Comparison of ENCODE assay signal across 8 mouse cellular contexts in the genomic region with DNA sequence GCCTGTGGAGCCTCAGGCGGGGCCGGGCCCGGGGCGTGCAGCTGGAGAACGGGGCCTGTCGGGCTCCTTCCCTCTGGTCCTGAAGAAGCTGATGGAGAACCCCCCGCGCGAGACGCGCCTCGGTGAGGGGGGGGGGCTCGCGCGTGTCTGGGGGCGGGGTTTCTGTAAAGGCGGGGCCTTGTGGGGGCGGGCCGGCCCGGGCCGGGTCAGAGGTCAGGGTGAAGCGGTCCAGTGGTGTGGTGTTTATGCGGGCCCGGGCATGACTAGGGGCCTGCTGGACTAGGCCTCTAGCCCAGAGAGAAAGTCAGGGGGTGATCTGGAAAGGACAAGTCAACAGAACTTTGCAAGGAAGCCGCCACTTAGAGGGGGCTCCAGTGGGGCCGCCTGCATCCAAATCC. TPM values are rescaled to one million over a fixed set of nuclear protein-coding genes. Genes with fewer than 3 reads are reported as not detected.
DNase-seq lines count a peak whose midpoint lies in the region; ATAC-seq and TF ChIP-seq lines count a peak whose summit lies in the region.

No protein-coding gene starts in this region.

- peaks cover 34% of the 10 kb centered on the region for H3K79me2 ChIP-seq in C2C12 (ENCODE audit: control insufficient read depth, insufficient read depth)

- DNase-seq in forebrain, embryonic 11.5 days (ENCODE audit: low spot score) = no peak
- DNase-seq in liver = peak; percentile 67
- no peak for DNase-seq in stomach, postnatal 0 days (ENCODE audit: low spot score)
- no peak for DNase-seq in layer of hippocampus, adult 9-10 months (ENCODE audit: low spot score)
- DNase-seq in right cerebral cortex, postnatal 36 days (ENCODE audit: low spot score in 2 of 2) = no peak

- no peaks in the 10 kb centered on the region for H3K79me3 ChIP-seq in C2C12 (ENCODE audit: low read depth)

- TF ChIP-seq CTCF in C2C12 (IDR thresholded peaks at IDR 0.05; ENCODE audit: control insufficient read depth, insufficient read depth, insufficient read length) = no peak
- TF ChIP-seq CTCF in stomach, postnatal 0 days (IDR thresholded peaks at IDR 0.05; ENCODE audit: low read depth) = no peak

- 1% methylated on average over 20 of the region's 26 CpGs for WGBS in forebrain, embryonic 11.5 days
- WGBS in stomach, postnatal 0 days = 1% methylated on average over 21 of the region's 26 CpGs

- H3K4me1 ChIP-seq in erythroblast, embryonic 14.5 days (ENCODE audit: control insufficient read depth) = peaks cover 30% of the 10 kb centered on the region
- H3K4me1 ChIP-seq in forebrain, embryonic 11.5 days (replicated peaks; ENCODE audit: control insufficient read depth, insufficient read depth, low read length) = peaks cover 8% of the 10 kb centered on the region; the same call in 1 of the 2 replicates
- peaks cover 4% of the 10 kb centered on the region; the same call in 1 of the 2 replicates for H3K4me1 ChIP-seq in stomach, postnatal 0 days (replicated peaks; ENCODE audit: control insufficient read depth, insufficient read depth)

- H3K4me2 ChIP-seq in forebrain, embryonic 11.5 days (ENCODE audit: low read depth, low read length, severe bottlenecking) = peak overlapping the region; percentile 91
- H3K4me2 ChIP-seq in stomach, postnatal 0 days (replicated peaks; ENCODE audit: low read depth) = peak overlapping the region; percentile 92

- H3K36me3 ChIP-seq in erythroblast, embryonic 14.5 days (ENCODE audit: control insufficient read depth) = peaks cover 10% of the 10 kb centered on the region
- H3K36me3 ChIP-seq in C2C12 (ENCODE audit: control insufficient read depth, insufficient read depth) = peaks cover 21% of the 10 kb centered on the region
- no peaks in the 10 kb centered on the region; the same call in 1 of the 2 replicates for H3K36me3 ChIP-seq in forebrain, embryonic 11.5 days (ENCODE audit: control insufficient read depth, insufficient read depth, low read length)
- peaks cover 7% of the 10 kb centered on the region; the same call in 1 of the 2 replicates for H3K36me3 ChIP-seq in stomach, postnatal 0 days (ENCODE audit: control insufficient read depth, insufficient read depth, low read length)

- peak overlapping the region; percentile 82 for H3ac ChIP-seq in C2C12 (ENCODE audit: control insufficient read depth, insufficient read length, low read depth)

- TF ChIP-seq EP300 in stomach, postnatal 0 days (optimal IDR thresholded peaks at IDR 0.05) = no peak

- H3K27ac ChIP-seq in forebrain, embryonic 11.5 days (ENCODE audit: low read depth, low read length) = peak overlapping the region; percentile 68
- H3K27ac ChIP-seq in stomach, postnatal 0 days (replicated peaks) = peak overlapping the region; percentile 99

- H3K27me3 ChIP-seq in erythroblast, embryonic 14.5 days (ENCODE audit: control insufficient read depth) = no peaks in the 10 kb centered on the region
- no peaks in the 10 kb centered on the region for H3K27me3 ChIP-seq in C2C12 (ENCODE audit: control insufficient read depth, insufficient read depth, insufficient read length)
- no peaks in the 10 kb centered on the region for H3K27me3 ChIP-seq in forebrain, embryonic 11.5 days (ENCODE audit: control insufficient read depth, insufficient read depth, low read length)
- no peaks in the 10 kb centered on the region for H3K27me3 ChIP-seq in stomach, postnatal 0 days (ENCODE audit: control insufficient read depth, insufficient read depth, low read length)

- peak overlapping the region; percentile 71 for H3K9ac ChIP-seq in forebrain, embryonic 11.5 days (ENCODE audit: low read length)
- H3K9ac ChIP-seq in stomach, postnatal 0 days (ENCODE audit: low read length) = peak overlapping the region; percentile 81

- no peak for ATAC-seq in erythroblast, adult 5-6 weeks (replicated peaks; ENCODE audit: low FRiP score, poor library complexity, severe bottlenecking)
- ATAC-seq in forebrain, embryonic 11.5 days (replicated peaks; ENCODE audit: low FRiP score) = peak; percentile 23
- ATAC-seq in stomach, postnatal 0 days (ENCODE audit: low FRiP score, low TSS enrichment) = peak; percentile 9

- H3K9me3 ChIP-seq in erythroblast, embryonic 14.5 days (ENCODE audit: control insufficient read depth, low read length) = no peaks in the 10 kb centered on the region
- H3K9me3 ChIP-seq in forebrain, embryonic 11.5 days (ENCODE audit: control insufficient read depth, low read length) = no peaks in the 10 kb centered on the region
- H3K9me3 ChIP-seq in stomach, postnatal 0 days (ENCODE audit: control insufficient read depth, low read length) = no peaks in the 10 kb centered on the region

- H3K4me3 ChIP-seq in erythroblast, embryonic 14.5 days (replicated peaks) = peak overlapping the region; percentile 76
- H3K4me3 ChIP-seq in C2C12 (ENCODE audit: insufficient read depth, poor library complexity, severe bottlenecking) = peak overlapping the region; percentile 40
- H3K4me3 ChIP-seq in forebrain, embryonic 11.5 days (ENCODE audit: low read depth, low read length) = peak overlapping the region; percentile 71
- H3K4me3 ChIP-seq in stomach, postnatal 0 days (ENCODE audit: low read depth, low read length) = peak overlapping the region; percentile 75

TF ChIP-seq in C2C12, 6 proteins besides CTCF, POLR2A, EP300 and RAD21:
- no peak for TF ChIP-seq MYOG (IDR thresholded peaks at IDR 0.05; ENCODE audit: control insufficient read depth, extremely low read depth, insufficient read length)
- TF ChIP-seq MAX (IDR thresholded peaks at IDR 0.05) = no peak
- no peak for TF ChIP-seq CEBPB (IDR thresholded peaks at IDR 0.05; ENCODE audit: low read depth)
- TF ChIP-seq MYOD1 (IDR thresholded peaks at IDR 0.05; ENCODE audit: control insufficient read depth, insufficient read length, low read depth) = no peak
- TF ChIP-seq USF1 (IDR thresholded peaks at IDR 0.05; ENCODE audit: low read depth) = no peak
- no peak for TF ChIP-seq FOSL1 (IDR thresholded peaks at IDR 0.05; ENCODE audit: insufficient read depth, low read length, poor library complexity, severe bottlenecking)
TF ChIP-seq in C2C12: peak in this region for 0.

RNA-seq across cellular contexts. Expression of a gene that starts 9.4 kb away (rescaled TPM):
- 0.26 and 0.90 TPM in 2 replicates for polyA plus RNA-seq in erythroblast, embryonic 14.5 days (2012)
- 0.38 and 2.3 TPM in 2 replicates for total RNA-seq in erythroblast, adult 5-6 weeks (2015; ENCODE audit: low replicate concordance)
- 0.98 and 2.0 TPM in 2 replicates for total RNA-seq in erythroblast, adult 5-6 weeks (2017; ENCODE audit: low replicate concordance)
- 32.6 TPM for polyA plus RNA-seq in C2C12 (2012; fragmentation: generic; extraction: Trizol)
- 16.8 and 17.4 TPM in 2 replicates for polyA plus RNA-seq in forebrain, embryonic 11.5 days (2014; fragmentation: Nextera tagmentation; extraction: Ambion mirVana)
- polyA plus RNA-seq in stomach, postnatal 0 days (2015; fragmentation: Nextera tagmentation; extraction: Ambion mirVana) = 17.1 and 21.2 TPM in 2 replicates

RNA-seq across cellular contexts. Expression of a gene that starts 47.0 kb away (rescaled TPM):
- 1.7 and 2.3 TPM in 2 replicates for polyA plus RNA-seq in erythroblast, embryonic 14.5 days (2012)
- 6.3 and 9.6 TPM in 2 replicates for total RNA-seq in erythroblast, adult 5-6 weeks (2015; ENCODE audit: low replicate concordance)
- total RNA-seq in erythroblast, adult 5-6 weeks (2017; ENCODE audit: low replicate concordance) = 5.3 and 7.2 TPM in 2 replicates
- polyA plus RNA-seq in C2C12 (2012; fragmentation: generic; extraction: Trizol) = 37.5 TPM
- polyA plus RNA-seq in forebrain, embryonic 11.5 days (2014; fragmentation: Nextera tagmentation; extraction: Ambion mirVana) = 22.1 and 23.6 TPM in 2 replicates
- 18.8 and 20.5 TPM in 2 replicates for polyA plus RNA-seq in stomach, postnatal 0 days (2015; fragmentation: Nextera tagmentation; extraction: Ambion mirVana)
